Mouse (Mus musculus) forebrain, postnatal 0 days (tissue): ENCODE data around the gene Notch4. TPM values are rescaled to one million over a fixed set of nuclear protein-coding genes. Genes with fewer than 3 reads are reported as not detected.

ENCODE experiments used
- ATAC-seq: fragments of 200-750 bp; cut with Nextera tagmentation; 2 replicates; pipeline ENCODE4 v1.8.0; 2017; ENCODE audit warnings: mild to moderate bottlenecking, moderate library complexity
- DNase-seq: peaks from one replicate; pipeline ENCODE4 v3.0.0-alpha.2; 2015
- H3K27ac ChIP-seq: fragments of 300-500 bp; sonication (generic); 2 replicates; pipeline ENCODE4 v1.5.1; 2014; ENCODE audit warnings: low read depth, mild to moderate bottlenecking, antibody characterized with exemption, low read length, moderate library complexity, mixed read lengths
- H3K27me3 ChIP-seq: fragments of 300-500 bp; sonication (generic); 2 replicates; pipeline ENCODE4 v1.6.1; 2014; ENCODE audit warnings: mild to moderate bottlenecking, low read length, mixed read lengths; ENCODE audit not compliant: insufficient read depth
- H3K36me3 ChIP-seq: fragments of 300-500 bp; sonication (generic); 2 replicates; pipeline ENCODE4 v1.6.1; 2014; ENCODE audit warnings: mild to moderate bottlenecking, moderate library complexity; ENCODE audit not compliant: insufficient read depth
- H3K4me1 ChIP-seq: fragments of 300-500 bp; sonication (generic); 2 replicates; pipeline ENCODE4 v1.6.1; 2014; ENCODE audit warnings: antibody characterized with exemption; ENCODE audit not compliant: insufficient read depth
- H3K4me2 ChIP-seq: fragments of 300-500 bp; sonication (generic); 2 replicates; pipeline ENCODE4 v1.6.1; 2014; ENCODE audit warnings: low read depth, mild to moderate bottlenecking, moderate library complexity
- H3K4me3 ChIP-seq: fragments of 300-500 bp; sonication (generic); 2 replicates; pipeline ENCODE4 v1.5.1; 2014; ENCODE audit warnings: low read depth, low read length, mixed read lengths
- H3K9ac ChIP-seq: fragments of 300-500 bp; sonication (generic); 2 replicates; pipeline ENCODE4 v1.6.1; 2014; ENCODE audit warnings: mild to moderate bottlenecking
- H3K9me3 ChIP-seq: fragments of 300-500 bp; sonication (generic); 2 replicates; pipeline ENCODE4 v1.6.1; 2016; ENCODE audit warnings: low read length
- CTCF ChIP-seq: sonication (generic); IDR thresholded peaks from 2 replicates; pipeline ENCODE4 v1.5.1; 2016; ENCODE audit warnings: antibody characterized with exemption, control low read depth, low read depth
- WGBS: fragments of 180-500 bp; shearing (Covaris S2); extraction: QIAGEN DNeasy Blood & Tissue Kit; methylation state at CpG from one replicate; pipeline ENCODE4 v1.1.7; 2014; 5-methylcytosine and 5-hydroxymethylcytosine counted together
- polyA plus RNA-seq: library from polyadenylated mRNA; unstranded; fragments of >200 nt; fragmentation: Nextera tagmentation; extraction: Ambion mirVana; gene quantifications from 2 replicates; pipeline ENCODE4 v1.2.1, GENCODE M21; 2015
- total RNA-seq: library from RNA; depleted of rRNA; stranded (reverse); fragments of >200 nt; gene quantifications from 2 replicates; pipeline ENCODE4 v1.2.3, GENCODE M21; 2014

Gene Notch4
- total and polyA plus RNA-seq, 2 experiments from 2014 or later: 5.5 to 16.0 TPM

- no peak for DNase-seq
- Histone ChIP-seq H3K4me3 (peak overlapping the region; percentile 55), H3K4me2 (peak overlapping the region; percentile 92), H3K27me3 (no peaks in the 10 kb centered on the region), H3K4me1 (peaks cover 21% of the 10 kb centered on the region), H3K27ac (no peak overlapping the region), H3K9ac (peak overlapping the region; percentile 54), H3K36me3 (peaks cover 17% of the 10 kb centered on the region), H3K9me3 (no peaks in the 10 kb centered on the region)
- WGBS: 53% methylated on average over 16 of the region's 16 CpGs
- TF ChIP-seq CTCF: no peak
- ATAC-seq: no peak
These were observed 62.1 kb downstream of the Notch4 start for GRCm38 (mm10) chr17:34626062-34626772.

- 2% methylated on average over 18 of the region's 18 CpGs for WGBS
- ATAC-seq: peak; percentile 42
- Histone ChIP-seq H3K4me3 (peak overlapping the region; percentile 55), H3K27me3 (no peaks in the 10 kb centered on the region), H3K9me3 (no peaks in the 10 kb centered on the region), H3K9ac (peak overlapping the region; percentile 54), H3K36me3 (peaks cover 17% of the 10 kb centered on the region), H3K4me1 (peaks cover 26% of the 10 kb centered on the region), H3K4me2 (peak overlapping the region; percentile 92), H3K27ac (peak overlapping the region; percentile 92)
- peak; percentile 70 for TF ChIP-seq CTCF
- DNase-seq: peak; percentile 66
These were observed 62.7 kb downstream of the Notch4 start for GRCm38 (mm10) chr17:34626773-34627092.

- H3K27me3 ChIP-seq: no peaks in the 10 kb centered on the region
- H3K4me2 ChIP-seq: peak overlapping the region; percentile 92
- WGBS: 1% methylated on average over 37 of the region's 45 CpGs
- DNase-seq: peak; percentile 92
- H3K9ac ChIP-seq: peak overlapping the region; percentile 54
- TF ChIP-seq CTCF: no peak
- H3K4me3 ChIP-seq: peak overlapping the region; percentile 55
- H3K4me1 ChIP-seq: peaks cover 28% of the 10 kb centered on the region
- H3K36me3 ChIP-seq: peaks cover 14% of the 10 kb centered on the region
- ATAC-seq: peak; percentile 80
- peak overlapping the region; percentile 92 for H3K27ac ChIP-seq
- no peaks in the 10 kb centered on the region for H3K9me3 ChIP-seq
These were observed 63.2 kb downstream of the Notch4 start for GRCm38 (mm10) chr17:34627093-34627942.

- H3K9me3 ChIP-seq: no peaks in the 10 kb centered on the region
- H3K4me1 ChIP-seq: peaks cover 28% of the 10 kb centered on the region
- H3K9ac ChIP-seq: peak within 1 kb of the TSS; percentile 54
- H3K4me3 ChIP-seq: peak within 1 kb of the TSS; percentile 55
- ATAC-seq (no peak; the same call in 1 of the 2 replicates), DNase-seq (no peak)
- peak within 1 kb of the TSS; percentile 92 for H3K27ac ChIP-seq
- WGBS: 5% methylated on average over 29 of the region's 29 CpGs
- no peak for TF ChIP-seq CTCF
- H3K36me3 ChIP-seq: peaks cover 6% of the 10 kb centered on the region; the same call in 1 of the 2 replicates
- peak within 1 kb of the TSS; percentile 92 for H3K4me2 ChIP-seq
- H3K27me3 ChIP-seq: no peaks in the 10 kb centered on the region
These were observed 64.0 kb downstream of the Notch4 start, which contains the start of gene Ppt2 for GRCm38 (mm10) chr17:34627943-34628643. TSS of gene Ppt2 (minus strand) at chr17:34628510.

DNA sequence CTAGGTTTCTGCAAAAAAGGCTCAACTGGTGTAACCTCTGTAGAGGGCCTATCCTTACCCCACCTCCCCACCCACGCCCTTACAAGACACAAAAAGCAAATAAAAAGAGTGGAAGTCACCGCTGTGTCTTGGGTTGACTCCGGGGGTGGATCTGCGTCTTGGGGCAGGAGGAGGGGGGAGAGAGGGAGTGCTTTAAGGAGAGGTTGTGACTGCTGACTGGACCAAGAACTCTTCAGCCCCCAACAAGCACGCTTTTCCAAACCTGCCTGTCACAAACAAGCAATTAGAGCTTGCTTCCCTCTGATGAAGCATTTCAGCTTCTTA lies 64.5 kb downstream of the Notch4 start:
- DNase-seq: no peak
- 17% methylated on average over 5 of the region's 5 CpGs for WGBS

DNA sequence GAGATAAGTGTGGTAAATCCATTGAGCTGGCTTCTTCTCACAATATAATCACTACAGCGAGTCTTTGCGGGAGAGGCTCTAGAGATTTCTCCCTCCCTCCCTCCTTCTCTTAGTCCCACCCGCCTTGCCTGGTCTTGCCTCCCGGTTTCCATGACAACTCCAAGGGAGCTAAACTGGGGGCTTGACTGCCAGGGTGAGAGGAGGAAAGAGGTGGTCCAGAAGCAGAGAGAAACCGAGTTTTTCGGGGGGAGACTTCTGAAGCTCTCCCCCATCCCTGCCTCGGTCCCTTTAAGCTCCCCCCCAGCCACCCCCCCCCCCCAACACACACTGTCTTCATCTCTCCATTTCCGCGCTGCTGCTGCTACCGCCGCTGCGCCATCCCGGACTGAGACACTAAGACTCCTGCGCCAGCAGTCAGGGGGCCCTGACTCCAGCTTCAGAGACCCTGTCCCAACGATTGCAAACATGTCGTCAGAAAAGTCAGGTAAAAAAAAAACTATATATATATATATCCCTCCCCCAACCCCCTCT lies 65.2 kb downstream of the Notch4 start, which contains the start of gene Prrt1:
Gene Prrt1, plus strand, starts transcription at position 313 of the 531 bp plus-strand sequence.
- Histone ChIP-seq H3K36me3 (no peaks in the 10 kb centered on the region), H3K4me1 (peaks cover 28% of the 10 kb centered on the region), H3K9ac (peak within 1 kb of the TSS; percentile 54), H3K4me2 (peak within 1 kb of the TSS; percentile 92), H3K27me3 (no peaks in the 10 kb centered on the region), H3K9me3 (no peaks in the 10 kb centered on the region), H3K27ac (peak within 1 kb of the TSS; percentile 92), H3K4me3 (peak within 1 kb of the TSS; percentile 55)
- DNase-seq: peak; percentile 82
- ATAC-seq: peak; percentile 44; the same call in 1 of the 2 replicates
- no peak for TF ChIP-seq CTCF
- WGBS: 3% methylated on average over 16 of the region's 16 CpGs

More for the DNA sequence above, 64.5 kb downstream of the Notch4 start:
- no peak for TF ChIP-seq CTCF
- H3K9ac ChIP-seq: no peak overlapping the region
- no peak for ATAC-seq
- H3K4me1 ChIP-seq: peaks cover 28% of the 10 kb centered on the region
- no peaks in the 10 kb centered on the region for H3K27me3 ChIP-seq
- H3K9me3 ChIP-seq: no peaks in the 10 kb centered on the region
- H3K4me3 ChIP-seq: peak overlapping the region; percentile 55
- peaks cover under 1% of the 10 kb centered on the region; the same call in 1 of the 2 replicates for H3K36me3 ChIP-seq
- peak overlapping the region; percentile 92 for H3K4me2 ChIP-seq
- H3K27ac ChIP-seq: peak overlapping the region; percentile 92
